Mouse (Mus musculus) liver, embryonic 11.5 days (tissue): Measurements from ENCODE around the gene Bbs9. TPM values are rescaled to one million over a fixed set of nuclear protein-coding genes. Genes with fewer than 3 reads are reported as not detected.

Experiments used
- ATAC-seq: fragments of 200-750 bp; cut with Nextera tagmentation; replicated peaks from 2 replicates; pipeline ENCODE4 v1.8.0; 2017; ENCODE audit warnings: moderate number of reproducible peaks, mild to moderate bottlenecking, moderate TSS enrichment, moderate library complexity; ENCODE audit not compliant: low FRiP score
- DNase-seq: peaks from one replicate; pipeline ENCODE4 v3.0.0-alpha.2; 2017; ENCODE audit warnings: low spot score
- H3K27ac ChIP-seq: fragments of 300-500 bp; sonication (generic); 2 replicates; pipeline ENCODE4 v1.5.1; 2014; ENCODE audit warnings: mild to moderate bottlenecking, low read depth, low read length, control low read depth
- H3K27me3 ChIP-seq: fragments of 300-500 bp; sonication (generic); replicated peaks from 2 replicates; pipeline ENCODE4 v1.6.1; 2014; ENCODE audit warnings: low read length, mixed read lengths; ENCODE audit not compliant: control insufficient read depth, insufficient read depth
- H3K36me3 ChIP-seq: fragments of 300-500 bp; sonication (generic); 2 replicates; pipeline ENCODE4 v1.6.1; 2014; ENCODE audit warnings: mild to moderate bottlenecking, low read length, moderate library complexity, mixed read lengths; ENCODE audit not compliant: control insufficient read depth, insufficient read depth
- H3K4me1 ChIP-seq: fragments of 300-500 bp; sonication (generic); replicated peaks from 2 replicates; pipeline ENCODE4 v1.6.1; 2014; ENCODE audit warnings: low read length, mixed read lengths; ENCODE audit not compliant: control insufficient read depth, insufficient read depth
- H3K4me2 ChIP-seq: fragments of 300-500 bp; sonication (generic); 2 replicates; pipeline ENCODE4 v1.6.1; 2014; ENCODE audit warnings: mild to moderate bottlenecking, control low read depth, moderate library complexity
- H3K4me3 ChIP-seq: fragments of 300-500 bp; sonication (generic); 2 replicates; pipeline ENCODE4 v1.5.1; 2014; ENCODE audit warnings: low read depth, low read length, control low read depth
- H3K9ac ChIP-seq: fragments of 300-500 bp; sonication (generic); 2 replicates; pipeline ENCODE4 v1.6.1; 2014; ENCODE audit warnings: low read depth, low read length, control low read depth
- H3K9me3 ChIP-seq: fragments of 300-500 bp; sonication (generic); 2 replicates; pipeline ENCODE4 v1.6.1; 2016; ENCODE audit warnings: low read length, inconsistent platforms, mixed read lengths; ENCODE audit not compliant: control insufficient read depth
- WGBS: fragments of 180-500 bp; shearing (Covaris S2); extraction: QIAGEN DNeasy Blood & Tissue Kit; methylation state at CpG from one replicate; pipeline ENCODE4 v1.1.7; 2014; 5-methylcytosine and 5-hydroxymethylcytosine counted together
- polyA plus RNA-seq: library from polyadenylated mRNA; unstranded; fragments of >200 nt; fragmentation: Nextera tagmentation; extraction: Ambion mirVana; gene quantifications from 2 replicates; pipeline ENCODE4 v1.2.1, GENCODE M21; 2014

The Bbs9 gene
- polyA plus RNA-seq, 1 experiment from 2014 or later, result 8.7 TPM

DNA sequence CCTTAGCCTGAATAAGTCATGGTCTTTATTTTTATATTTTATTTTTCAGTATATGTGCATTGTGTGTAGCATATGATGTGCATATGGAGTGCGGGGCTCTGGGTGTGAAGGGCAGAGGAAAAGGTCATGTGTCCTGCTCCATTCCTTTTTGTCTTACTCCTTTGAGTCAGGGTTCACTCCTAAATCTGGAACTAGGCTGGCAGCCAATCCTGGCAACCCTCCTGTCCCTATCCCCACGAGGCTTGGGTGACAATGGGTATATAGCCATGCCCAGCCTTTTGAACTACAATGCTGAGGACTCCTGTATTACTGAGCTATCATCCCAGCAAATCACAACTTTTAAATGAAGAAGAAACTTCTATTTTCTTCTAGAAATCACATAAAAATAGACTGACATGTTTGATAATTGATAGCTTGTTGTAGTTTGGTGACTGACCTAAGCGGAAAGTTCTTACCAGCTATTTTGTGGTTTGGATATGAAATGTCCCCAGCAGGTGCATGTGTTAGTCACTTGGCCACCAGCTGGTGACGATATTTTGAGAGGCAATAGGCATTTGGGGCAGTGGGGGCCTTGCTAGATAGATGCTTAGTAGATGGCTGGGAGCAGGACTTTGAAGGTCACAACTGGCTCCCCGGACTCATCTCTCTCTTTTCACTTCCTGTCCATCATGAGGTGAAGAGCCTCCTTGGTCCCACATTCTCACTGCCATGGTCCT, 300.9 kb downstream of the Bbs9 start:
- ATAC-seq, result no peak
- H3K9ac ChIP-seq, result no peak overlapping the region
- no peaks in the 10 kb centered on the region for H3K27me3 ChIP-seq
- H3K27ac ChIP-seq, result no peak overlapping the region
- no peak overlapping the region for H3K4me2 ChIP-seq
- H3K4me1 ChIP-seq, result no peaks in the 10 kb centered on the region
- DNase-seq, result no peak
- no peaks in the 10 kb centered on the region for H3K36me3 ChIP-seq
- H3K9me3 ChIP-seq, result no peaks in the 10 kb centered on the region
- H3K4me3 ChIP-seq, result no peak overlapping the region
- 78% methylated on average over 5 of the region's 5 CpGs for WGBS

DNA sequence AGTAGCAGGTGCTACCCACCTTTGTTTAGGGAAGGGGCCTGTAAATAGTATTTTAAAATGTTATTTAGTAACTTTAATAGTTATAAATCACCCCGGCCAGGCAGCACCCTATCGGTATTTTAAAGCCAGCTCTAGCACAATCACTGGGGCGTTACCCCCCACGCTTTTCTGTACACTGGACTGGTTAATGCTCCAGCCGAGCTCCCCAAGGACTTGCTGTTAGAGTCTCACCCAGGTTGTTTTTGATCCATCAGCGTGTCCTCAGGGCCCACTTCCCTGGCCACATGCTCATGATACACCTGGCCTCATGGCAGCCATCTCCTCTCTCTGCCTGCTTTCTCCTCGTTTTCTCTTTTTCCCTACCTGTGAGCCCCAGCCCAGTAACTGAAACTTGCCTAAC, 301.9 kb downstream of the Bbs9 start:
- ATAC-seq (no peak), DNase-seq (no peak)
- Histone ChIP-seq H3K4me1 (no peaks in the 10 kb centered on the region), H3K4me3 (no peak overlapping the region), H3K9me3 (no peaks in the 10 kb centered on the region), H3K36me3 (no peaks in the 10 kb centered on the region), H3K9ac (no peak overlapping the region), H3K27ac (no peak overlapping the region), H3K27me3 (no peaks in the 10 kb centered on the region), H3K4me2 (no peak overlapping the region)
- WGBS, result 79% methylated on average over 7 of the region's 7 CpGs

DNA sequence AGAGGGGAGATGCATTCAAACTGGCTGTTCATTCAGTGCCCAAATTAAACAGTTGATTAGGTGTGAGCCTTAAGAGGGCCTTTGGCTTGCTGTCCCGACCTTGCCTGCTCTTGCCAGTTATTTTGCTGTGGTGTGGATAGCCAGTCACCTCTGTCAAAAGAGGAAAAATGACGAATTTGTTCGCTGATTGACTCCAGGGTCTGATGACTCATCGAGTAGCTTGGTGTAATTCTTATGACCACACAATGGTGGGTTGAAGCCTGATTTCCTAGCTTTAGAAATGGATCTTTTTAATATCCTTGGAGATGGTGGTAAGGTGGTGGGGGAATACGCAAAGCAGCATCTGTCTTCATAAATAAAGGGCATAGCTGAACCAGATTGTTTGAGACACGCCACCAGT, 304.1 kb downstream of the Bbs9 start:
- H3K27me3 ChIP-seq, result no peaks in the 10 kb centered on the region
- no peak overlapping the region for H3K4me3 ChIP-seq
- H3K9me3 ChIP-seq, result no peaks in the 10 kb centered on the region
- H3K36me3 ChIP-seq, result no peaks in the 10 kb centered on the region
- H3K27ac ChIP-seq, result no peak overlapping the region
- no peaks in the 10 kb centered on the region for H3K4me1 ChIP-seq
- ATAC-seq (no peak), DNase-seq (no peak)
- no peak overlapping the region for H3K9ac ChIP-seq
- no peak overlapping the region for H3K4me2 ChIP-seq
- WGBS, result 76% methylated on average over 6 of the region's 6 CpGs

DNA sequence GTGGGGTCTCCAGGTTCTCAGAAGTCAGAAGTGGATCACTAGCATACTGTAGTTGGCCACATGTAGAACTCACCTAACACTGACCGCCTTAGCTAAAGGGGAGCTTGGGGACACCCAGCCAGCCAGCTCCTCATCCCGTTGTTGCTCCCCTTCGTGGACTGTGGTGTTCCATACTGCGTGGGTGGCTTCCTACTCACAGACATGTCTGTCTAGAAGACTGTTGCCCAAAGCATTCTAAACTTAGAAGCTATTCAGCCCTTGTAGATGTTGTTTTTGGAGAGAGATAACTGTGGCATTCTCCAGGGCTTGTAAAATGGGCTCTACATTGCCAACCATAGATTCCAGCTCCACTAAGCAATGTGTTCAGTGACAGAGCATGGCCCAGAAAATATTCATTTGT, 310.5 kb downstream of the Bbs9 start:
- 83% methylated on average over 4 of the region's 4 CpGs for WGBS
- DNase-seq (no peak), ATAC-seq (no peak)
- no peak overlapping the region for H3K9ac ChIP-seq
- H3K4me2 ChIP-seq, result no peak overlapping the region
- H3K4me3 ChIP-seq, result no peak overlapping the region
- H3K36me3 ChIP-seq, result no peaks in the 10 kb centered on the region
- H3K9me3 ChIP-seq, result no peaks in the 10 kb centered on the region
- no peak overlapping the region for H3K27ac ChIP-seq
- no peaks in the 10 kb centered on the region for H3K4me1 ChIP-seq
- H3K27me3 ChIP-seq, result no peaks in the 10 kb centered on the region

- no peak for ATAC-seq
- DNase-seq, result no peak
- Histone ChIP-seq H3K4me1 (no peaks in the 10 kb centered on the region), H3K4me2 (no peak overlapping the region), H3K27ac (no peak overlapping the region), H3K27me3 (no peaks in the 10 kb centered on the region), H3K9ac (no peak overlapping the region), H3K9me3 (no peaks in the 10 kb centered on the region), H3K36me3 (no peaks in the 10 kb centered on the region), H3K4me3 (no peak overlapping the region)
- 71% methylated on average over 4 of the region's 4 CpGs for WGBS
Observed at GRCm38 (mm10) chr9:22788423-22788822, 312.9 kb downstream of the Bbs9 start.

DNA sequence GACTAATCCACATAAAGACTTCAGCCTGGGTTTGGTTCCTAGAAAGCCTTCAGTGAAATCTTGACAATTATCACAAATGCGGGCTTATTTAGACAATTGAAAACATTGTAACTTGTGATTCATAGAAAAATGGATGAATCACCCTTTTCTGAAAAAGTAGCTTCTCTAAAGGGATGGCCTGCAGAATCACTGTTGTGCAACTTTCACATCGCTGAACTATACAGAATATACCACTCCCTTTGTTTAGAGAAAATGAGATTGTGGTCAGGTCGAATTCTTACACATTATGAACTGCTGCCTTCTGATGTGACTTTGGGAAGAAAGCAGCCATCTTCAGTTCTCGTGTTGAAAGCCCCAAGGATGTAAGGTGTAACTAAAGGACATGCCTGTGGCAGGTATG, 313.3 kb downstream of the Bbs9 start:
- WGBS, result 81% methylated on average over 4 of the region's 4 CpGs

GRCm38 (mm10) chr9:22789380-22790168, 314.1 kb downstream of the Bbs9 start:
- no peak overlapping the region for H3K4me2 ChIP-seq
- H3K4me1 ChIP-seq, result no peaks in the 10 kb centered on the region
- WGBS, result 85% methylated on average over 9 of the region's 9 CpGs
- DNase-seq (no peak), ATAC-seq (no peak)
- H3K36me3 ChIP-seq, result no peaks in the 10 kb centered on the region
- H3K27me3 ChIP-seq, result no peaks in the 10 kb centered on the region
- no peak overlapping the region for H3K4me3 ChIP-seq
- no peak overlapping the region for H3K9ac ChIP-seq
- H3K27ac ChIP-seq, result no peak overlapping the region
- H3K9me3 ChIP-seq, result no peaks in the 10 kb centered on the region

More for the DNA sequence above, 313.3 kb downstream of the Bbs9 start:
- H3K27ac ChIP-seq, result no peak overlapping the region
- H3K9me3 ChIP-seq, result no peaks in the 10 kb centered on the region
- no peak for DNase-seq
- H3K4me1 ChIP-seq, result no peaks in the 10 kb centered on the region
- H3K4me3 ChIP-seq, result no peak overlapping the region
- no peak overlapping the region for H3K9ac ChIP-seq
- no peaks in the 10 kb centered on the region for H3K27me3 ChIP-seq
- ATAC-seq, result no peak
- H3K4me2 ChIP-seq, result no peak overlapping the region
- H3K36me3 ChIP-seq, result no peaks in the 10 kb centered on the region

DNA sequence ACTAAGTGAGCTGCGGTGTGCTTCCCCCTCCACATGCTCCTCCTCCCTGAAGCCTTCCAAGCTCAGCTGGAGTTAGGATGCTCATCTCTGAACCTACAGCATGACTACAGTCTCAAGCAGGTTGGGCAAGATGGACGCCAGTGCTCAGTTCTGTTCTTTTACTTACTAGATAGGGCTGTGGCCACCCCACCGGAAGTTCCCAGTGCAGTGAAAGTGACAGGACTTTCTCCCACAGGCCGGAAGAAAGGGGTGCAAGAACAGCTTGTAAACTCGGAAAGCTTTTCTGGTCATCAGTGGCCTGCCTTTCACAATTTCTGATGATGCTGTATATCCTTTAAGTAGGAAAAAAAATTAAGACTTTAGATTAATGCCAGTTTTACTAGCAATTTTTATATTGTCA, 315.7 kb downstream of the Bbs9 start:
- 69% methylated on average over 5 of the region's 5 CpGs for WGBS
- Histone ChIP-seq H3K9me3 (no peaks in the 10 kb centered on the region), H3K4me3 (no peak overlapping the region), H3K27ac (no peak overlapping the region), H3K4me1 (no peaks in the 10 kb centered on the region), H3K27me3 (no peaks in the 10 kb centered on the region), H3K36me3 (no peaks in the 10 kb centered on the region), H3K9ac (no peak overlapping the region), H3K4me2 (no peak overlapping the region)
- no peak for ATAC-seq
- no peak for DNase-seq

- 68% methylated on average over 9 of the region's 9 CpGs for WGBS
- ATAC-seq, result no peak
Observed at GRCm38 (mm10) chr9:22791750-22792149, 316.2 kb downstream of the Bbs9 start.

More at GRCm38 (mm10) chr9:22791750-22792149, 316.2 kb downstream of the Bbs9 start:
- Histone ChIP-seq H3K4me2 (no peak overlapping the region), H3K9ac (no peak overlapping the region), H3K4me1 (no peaks in the 10 kb centered on the region), H3K36me3 (no peaks in the 10 kb centered on the region), H3K4me3 (no peak overlapping the region), H3K27ac (no peak overlapping the region), H3K9me3 (no peaks in the 10 kb centered on the region), H3K27me3 (no peaks in the 10 kb centered on the region)
- DNase-seq, result no peak
